Mouse (Mus musculus) neural tube, embryonic 13.5 days (tissue): ENCODE measurements at regions not wholly inside any gene's neighbourhood (a gene's known extent, or its start where the extent isn't known, plus 50 kb on each side); places are given as distances from the start of the nearest gene placed in this dataset.

Experiments used
- ATAC-seq: fragments of 200-750 bp; cut with Nextera tagmentation; 2 replicates; pipeline ENCODE4 v1.8.0; 2017; ENCODE audit warnings: low read depth, mild to moderate bottlenecking, moderate TSS enrichment, moderate library complexity
- H3K27ac ChIP-seq: fragments of 300-500 bp; sonication (generic); replicated peaks from 2 replicates; pipeline ENCODE4 v1.5.1; 2015; ENCODE audit warnings: moderate library complexity, mild to moderate bottlenecking, inconsistent platforms
- H3K27me3 ChIP-seq: fragments of 300-500 bp; sonication (generic); 2 replicates; pipeline ENCODE4 v1.6.1; 2015; ENCODE audit warnings: mild to moderate bottlenecking, inconsistent platforms
- H3K36me3 ChIP-seq: fragments of 300-500 bp; sonication (generic); 2 replicates; pipeline ENCODE4 v1.6.1; 2015; ENCODE audit warnings: mild to moderate bottlenecking, inconsistent platforms
- H3K4me1 ChIP-seq: fragments of 300-500 bp; sonication (generic); replicated peaks from 2 replicates; pipeline ENCODE4 v1.6.1; 2015; ENCODE audit warnings: inconsistent platforms
- H3K4me2 ChIP-seq: fragments of 300-500 bp; sonication (generic); 2 replicates; pipeline ENCODE4 v1.6.1; 2015; ENCODE audit warnings: inconsistent platforms, mild to moderate bottlenecking, moderate library complexity
- H3K4me3 ChIP-seq: fragments of 300-500 bp; sonication (generic); 2 replicates; pipeline ENCODE4 v1.5.1; 2015; ENCODE audit warnings: mild to moderate bottlenecking, inconsistent platforms
- H3K9ac ChIP-seq: fragments of 300-500 bp; sonication (generic); 2 replicates; pipeline ENCODE4 v1.6.1; 2015; ENCODE audit warnings: moderate library complexity, mild to moderate bottlenecking, inconsistent platforms
- H3K9me3 ChIP-seq: fragments of 300-500 bp; sonication (generic); 2 replicates; pipeline ENCODE4 v1.6.1; 2016; ENCODE audit warnings: inconsistent platforms
- WGBS: fragments of 180-500 bp; shearing (Covaris S2); methylation state at CpG from one replicate; pipeline ENCODE4 v1.1.7; 2015; 5-methylcytosine and 5-hydroxymethylcytosine counted together

DNA sequence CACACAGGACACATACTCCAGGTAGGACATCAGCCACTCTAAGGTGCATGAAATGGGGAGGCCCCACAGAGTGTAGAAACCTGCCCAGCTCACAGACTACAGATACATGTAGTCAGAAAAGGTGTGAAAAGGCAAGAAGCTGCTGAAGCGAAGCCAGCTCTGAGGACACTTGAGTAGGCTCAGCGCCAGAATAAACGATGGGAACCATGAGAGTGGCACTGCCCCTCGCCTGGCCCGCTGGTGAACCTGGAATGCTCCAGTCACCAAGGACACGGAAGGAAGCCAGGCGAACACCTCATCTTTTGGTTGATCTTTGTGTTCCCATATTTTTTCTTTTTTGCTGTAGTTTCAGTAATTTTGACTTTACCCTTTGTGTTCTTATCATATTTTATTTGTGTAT lies 381.8 kb downstream of the Pmp22 start:
- Histone ChIP-seq H3K4me2 (no peak overlapping the region), H3K36me3 (no peaks in the 10 kb centered on the region), H3K9ac (no peak overlapping the region), H3K4me1 (no peaks in the 10 kb centered on the region), H3K27me3 (no peaks in the 10 kb centered on the region), H3K4me3 (no peak overlapping the region), H3K9me3 (peaks cover 7% of the 10 kb centered on the region; the same call in 1 of the 2 replicates), H3K27ac (no peak overlapping the region)
- ATAC-seq: no peak
- 94% methylated on average over 7 of the region's 7 CpGs for WGBS

GRCm38 (mm10) chr11:63514615-63515014 lies 385.8 kb downstream of the Pmp22 start:
- 89% methylated on average over 3 of the region's 3 CpGs for WGBS
- no peak overlapping the region for H3K4me2 ChIP-seq
- H3K9ac ChIP-seq: no peak overlapping the region
- no peak overlapping the region for H3K27ac ChIP-seq
- peaks cover 7% of the 10 kb centered on the region; the same call in 1 of the 2 replicates for H3K9me3 ChIP-seq
- no peak for ATAC-seq
- no peaks in the 10 kb centered on the region for H3K27me3 ChIP-seq
- no peaks in the 10 kb centered on the region for H3K36me3 ChIP-seq
- H3K4me3 ChIP-seq: no peak overlapping the region
- peaks cover 13% of the 10 kb centered on the region for H3K4me1 ChIP-seq

DNA sequence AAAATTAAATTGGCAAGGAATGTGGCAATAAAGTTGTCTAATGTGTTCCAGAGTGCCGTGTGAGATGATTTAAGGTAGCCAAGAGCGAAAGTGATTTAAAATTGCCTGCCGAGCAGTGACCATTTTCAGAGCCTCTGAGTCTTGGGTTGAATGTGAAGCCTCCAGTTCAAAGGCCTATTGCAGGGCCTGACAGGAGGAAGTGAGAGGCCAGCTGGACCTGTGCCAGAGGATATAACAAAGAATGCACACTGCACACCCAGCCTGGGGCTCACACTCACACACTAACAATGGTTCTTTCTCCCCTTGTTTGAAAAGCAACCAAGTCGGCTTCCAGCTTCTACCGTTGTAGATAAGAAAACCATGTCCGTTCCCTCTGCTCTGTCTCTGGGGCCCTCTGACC lies 390.1 kb downstream of the Pmp22 start:
- H3K27ac ChIP-seq: no peak overlapping the region; the same call in 1 of the 2 replicates
- H3K27me3 ChIP-seq: no peaks in the 10 kb centered on the region
- no peak overlapping the region for H3K4me2 ChIP-seq

DNA sequence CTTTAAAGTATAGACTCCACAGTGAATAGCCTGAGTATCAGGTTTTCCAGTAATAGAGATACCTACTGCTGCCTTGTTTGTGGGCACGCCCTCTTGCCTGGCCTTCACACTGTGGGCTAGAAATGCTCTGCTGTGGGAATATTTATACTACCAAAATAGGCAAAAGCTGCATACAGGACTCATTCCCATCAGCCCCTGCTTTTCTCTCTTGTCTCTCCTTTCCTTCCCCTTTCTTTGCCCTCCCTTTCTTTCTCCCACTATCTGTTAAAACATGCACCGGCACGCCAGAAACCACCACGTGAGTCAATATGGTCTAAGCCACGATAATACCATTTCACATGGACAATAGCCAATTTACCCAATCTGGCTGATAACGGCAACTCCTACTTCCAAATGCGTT lies 395.5 kb downstream of the Pmp22 start:
- no peak for ATAC-seq
- Histone ChIP-seq H3K4me3 (no peak overlapping the region), H3K4me2 (no peak overlapping the region), H3K36me3 (no peaks in the 10 kb centered on the region), H3K9ac (no peak overlapping the region), H3K4me1 (peaks cover 7% of the 10 kb centered on the region; the same call in 1 of the 2 replicates), H3K27ac (no peak overlapping the region), H3K9me3 (no peaks in the 10 kb centered on the region), H3K27me3 (no peaks in the 10 kb centered on the region)
- WGBS: 63% methylated on average over 7 of the region's 7 CpGs

More for the DNA sequence above, 390.1 kb downstream of the Pmp22 start:
- Histone ChIP-seq H3K4me1 (peaks cover 13% of the 10 kb centered on the region), H3K9me3 (no peaks in the 10 kb centered on the region), H3K4me3 (no peak overlapping the region), H3K9ac (no peak overlapping the region), H3K36me3 (no peaks in the 10 kb centered on the region)
- ATAC-seq: no peak; the same call in 1 of the 2 replicates
- 28% methylated on average over 6 of the region's 6 CpGs for WGBS

GRCm38 (mm10) chr11:63525431-63525830 lies 396.6 kb downstream of the Pmp22 start:
- WGBS: 79% methylated on average over 12 of the region's 12 CpGs
- no peak overlapping the region for H3K27ac ChIP-seq
- no peaks in the 10 kb centered on the region for H3K27me3 ChIP-seq
- no peak overlapping the region for H3K4me2 ChIP-seq
- no peak overlapping the region for H3K4me3 ChIP-seq
- ATAC-seq: no peak
- H3K4me1 ChIP-seq: 0 out of 2 replicates have a peak, but pooled peaks cover 6% of the 10 kb centered on the region
- H3K9ac ChIP-seq: no peak overlapping the region
- no peaks in the 10 kb centered on the region for H3K36me3 ChIP-seq
- H3K9me3 ChIP-seq: no peaks in the 10 kb centered on the region

- no peak overlapping the region for H3K4me2 ChIP-seq
- ATAC-seq: no peak
- H3K36me3 ChIP-seq: no peaks in the 10 kb centered on the region
- 0 out of 2 replicates have a peak, but pooled peaks cover 6% of the 10 kb centered on the region for H3K4me1 ChIP-seq
- no peak overlapping the region for H3K27ac ChIP-seq
- H3K9me3 ChIP-seq: no peaks in the 10 kb centered on the region
- 75% methylated on average over 3 of the region's 3 CpGs for WGBS
- no peak overlapping the region for H3K4me3 ChIP-seq
- no peak overlapping the region for H3K9ac ChIP-seq
- no peaks in the 10 kb centered on the region for H3K27me3 ChIP-seq
These were observed 396.1 kb downstream of the Hs3st3b1 start for GRCm38 (mm10) chr11:63525956-63526355.

- WGBS: 59% methylated on average over 5 of the region's 5 CpGs
- Histone ChIP-seq H3K4me2 (no peak overlapping the region), H3K27me3 (no peaks in the 10 kb centered on the region), H3K4me1 (peaks cover 15% of the 10 kb centered on the region), H3K9me3 (no peaks in the 10 kb centered on the region), H3K36me3 (no peaks in the 10 kb centered on the region), H3K4me3 (no peak overlapping the region), H3K9ac (no peak overlapping the region), H3K27ac (no peak overlapping the region)
- ATAC-seq: no peak; the same call in 1 of the 2 replicates
These were observed 389.3 kb downstream of the Hs3st3b1 start for GRCm38 (mm10) chr11:63532752-63533151.

GRCm38 (mm10) chr11:63533555-63534200 lies 388.4 kb downstream of the Hs3st3b1 start:
- Histone ChIP-seq H3K9ac (no peak overlapping the region), H3K4me2 (no peak overlapping the region), H3K27me3 (no peaks in the 10 kb centered on the region), H3K9me3 (no peaks in the 10 kb centered on the region), H3K36me3 (no peaks in the 10 kb centered on the region), H3K4me3 (no peak overlapping the region), H3K27ac (no peak overlapping the region), H3K4me1 (peaks cover 15% of the 10 kb centered on the region)
- no peak for ATAC-seq
- WGBS: 37% methylated on average over 4 of the region's 4 CpGs

- H3K9me3 ChIP-seq: no peaks in the 10 kb centered on the region
- peaks cover 11% of the 10 kb centered on the region for H3K4me1 ChIP-seq
- H3K27me3 ChIP-seq: no peaks in the 10 kb centered on the region
- no peak overlapping the region for H3K4me2 ChIP-seq
- ATAC-seq: no peak
- H3K27ac ChIP-seq: no peak overlapping the region
- H3K36me3 ChIP-seq: no peaks in the 10 kb centered on the region
- no peak overlapping the region for H3K4me3 ChIP-seq
- 73% methylated on average over 3 of the region's 3 CpGs for WGBS
- no peak overlapping the region for H3K9ac ChIP-seq
These were observed 384.4 kb downstream of the Hs3st3b1 start for GRCm38 (mm10) chr11:63537693-63538092.

GRCm38 (mm10) chr11:63543971-63544696 lies 378.0 kb downstream of the Hs3st3b1 start:
- 89% methylated on average over 7 of the region's 7 CpGs for WGBS

DNA sequence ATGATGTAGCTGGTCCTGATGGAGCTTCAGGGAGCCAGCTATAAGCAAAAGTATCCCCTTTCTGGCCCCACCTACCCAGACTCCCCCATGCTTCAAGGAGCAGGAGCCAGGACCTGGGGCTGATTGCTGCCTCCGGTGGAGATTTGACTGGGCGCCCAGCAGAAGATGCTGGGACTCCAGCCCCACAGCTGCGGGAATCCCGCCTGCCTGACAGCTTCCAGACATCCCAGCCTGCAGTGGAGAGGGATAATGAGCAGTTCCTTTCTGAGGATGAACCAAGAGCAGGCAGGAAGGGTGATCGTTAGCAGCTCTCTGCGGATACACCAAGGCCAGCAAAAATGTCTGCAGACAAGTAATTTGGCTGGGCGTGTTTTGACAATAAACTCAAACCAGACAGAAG lies 376.6 kb downstream of the Hs3st3b1 start:
- Histone ChIP-seq H3K4me1 (no peaks in the 10 kb centered on the region), H3K4me2 (no peak overlapping the region), H3K27me3 (no peaks in the 10 kb centered on the region), H3K36me3 (no peaks in the 10 kb centered on the region), H3K27ac (no peak overlapping the region), H3K9me3 (no peaks in the 10 kb centered on the region), H3K9ac (no peak overlapping the region), H3K4me3 (no peak overlapping the region)
- ATAC-seq: no peak
- 40% methylated on average over 7 of the region's 7 CpGs for WGBS

More at GRCm38 (mm10) chr11:63543971-63544696, 378.0 kb downstream of the Hs3st3b1 start:
- Histone ChIP-seq H3K9me3 (no peaks in the 10 kb centered on the region), H3K36me3 (no peaks in the 10 kb centered on the region), H3K9ac (no peak overlapping the region), H3K4me3 (no peak overlapping the region), H3K4me1 (no peaks in the 10 kb centered on the region), H3K27ac (no peak overlapping the region), H3K4me2 (no peak overlapping the region), H3K27me3 (no peaks in the 10 kb centered on the region)
- ATAC-seq: no peak

DNA sequence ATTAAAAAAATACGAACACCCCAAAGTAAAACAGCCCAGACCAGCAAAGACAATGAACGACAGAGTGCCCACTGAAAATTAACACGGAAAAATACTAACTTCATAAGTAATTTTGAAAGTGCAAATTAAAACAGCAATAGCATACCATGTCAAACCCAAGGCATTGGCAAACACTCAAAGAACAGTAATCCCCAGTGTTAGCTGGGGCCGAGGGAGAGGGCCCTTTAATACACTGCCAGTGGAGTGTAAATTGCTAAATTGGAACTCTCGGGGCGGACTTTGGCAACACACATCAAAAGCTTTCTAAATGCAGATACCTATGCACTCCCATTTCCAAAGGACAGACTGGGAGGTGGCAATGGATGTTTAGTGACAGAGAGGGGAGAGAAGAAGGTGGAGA lies 361.6 kb downstream of the Hs3st3b1 start:
- Histone ChIP-seq H3K36me3 (no peaks in the 10 kb centered on the region), H3K9ac (no peak overlapping the region), H3K27me3 (no peaks in the 10 kb centered on the region), H3K4me3 (no peak overlapping the region), H3K9me3 (no peaks in the 10 kb centered on the region), H3K4me2 (no peak overlapping the region), H3K27ac (no peak overlapping the region), H3K4me1 (no peaks in the 10 kb centered on the region)
- 80% methylated on average over 6 of the region's 6 CpGs for WGBS
- ATAC-seq: no peak
